Mouse (Mus musculus): Measurements from ENCODE around the gene Olfr794. TPM values are rescaled to one million over a fixed set of nuclear protein-coding genes. Genes with fewer than 3 reads are reported as not detected.

The Olfr794 gene
- not detected in 2 replicates for polyA plus RNA-seq (2015; fragmentation: Nextera tagmentation; extraction: Ambion mirVana)

- Histone ChIP-seq H3K27me3 (ENCODE audit: insufficient read depth, low read length) (no peaks in the 10 kb centered on the region), H3K36me3 (ENCODE audit: insufficient read depth, low read length) (no peaks in the 10 kb centered on the region), H3K4me3 (replicated peaks; ENCODE audit: low read depth, low read length) (no peak within 1 kb of the TSS), H3K4me1 (replicated peaks; ENCODE audit: insufficient read depth, low read length) (no peaks in the 10 kb centered on the region), H3K9me3 (replicated peaks; ENCODE audit: low read length) (no peaks in the 10 kb centered on the region), H3K4me2 (ENCODE audit: low read length) (no peak within 1 kb of the TSS), H3K27ac (no peak within 1 kb of the TSS), H3K9ac (ENCODE audit: low read depth, low read length) (no peak within 1 kb of the TSS)
- 67% methylated on average over 2 of the region's 2 CpGs for WGBS
- no peak for TF ChIP-seq CTCF (IDR thresholded peaks at IDR 0.05; ENCODE audit: low read depth)
- DNase-seq (ENCODE audit: low spot score) (no peak), ATAC-seq (replicated peaks; ENCODE audit: low FRiP score, low read depth) (no peak)
Observed at GRCm38 (mm10) chr10:129567355-129567754, at the start of gene Olfr794. Gene Olfr794 (plus strand): TSS chr10:129567655.

DNA sequence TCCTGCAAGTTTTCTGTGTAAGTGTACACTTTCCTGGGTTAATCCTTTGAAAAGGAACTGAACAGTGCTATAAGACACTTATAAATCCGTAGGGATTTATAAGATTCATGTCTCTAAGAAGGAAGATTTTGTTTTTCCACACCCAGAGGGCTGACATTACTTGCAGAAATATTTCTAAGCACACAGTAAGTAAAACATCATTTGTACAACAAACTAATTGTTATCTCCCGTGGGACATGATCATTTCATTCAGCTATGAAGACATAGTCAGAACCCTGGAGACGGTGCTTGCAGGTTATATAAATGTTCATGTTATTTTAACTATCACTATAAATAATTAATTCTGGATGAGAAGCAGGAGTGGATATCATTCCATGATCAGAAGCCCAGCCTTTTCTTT, 46.0 kb upstream of the Olfr794 start, which contains the start of gene Olfr791:
Gene Olfr791 (plus strand): TSS at position 301 of the 400 bp plus-strand sequence.
- Histone ChIP-seq H3K36me3 (ENCODE audit: insufficient read depth, low read length) (no peaks in the 10 kb centered on the region), H3K9me3 (replicated peaks; ENCODE audit: low read length) (no peaks in the 10 kb centered on the region), H3K9ac (ENCODE audit: low read depth, low read length) (no peak within 1 kb of the TSS), H3K27ac (no peak within 1 kb of the TSS), H3K4me2 (ENCODE audit: low read length) (no peak within 1 kb of the TSS), H3K27me3 (ENCODE audit: insufficient read depth, low read length) (no peaks in the 10 kb centered on the region), H3K4me3 (replicated peaks; ENCODE audit: low read depth, low read length) (no peak within 1 kb of the TSS), H3K4me1 (replicated peaks; ENCODE audit: insufficient read depth, low read length) (no peaks in the 10 kb centered on the region)
- no peak for TF ChIP-seq CTCF (IDR thresholded peaks at IDR 0.05; ENCODE audit: low read depth)
- WGBS, result 66% methylated on average over 3 of the region's 3 CpGs
- ATAC-seq (replicated peaks; ENCODE audit: low FRiP score, low read depth), result no peak
- no peak for DNase-seq (ENCODE audit: low spot score)

GRCm38 (mm10) chr10:129538862-129539261, 28.6 kb upstream of the Olfr794 start, which contains the start of gene Olfr792:
Gene Olfr792 (plus strand): TSS chr10:129539162.
- no peak within 1 kb of the TSS for H3K4me3 ChIP-seq (replicated peaks; ENCODE audit: low read depth, low read length)
- H3K27me3 ChIP-seq (ENCODE audit: insufficient read depth, low read length), result no peaks in the 10 kb centered on the region
- ATAC-seq (replicated peaks; ENCODE audit: low FRiP score, low read depth) (no peak), DNase-seq (ENCODE audit: low spot score) (no peak)
- H3K27ac ChIP-seq, result no peak within 1 kb of the TSS
- 82% methylated on average over 1 of the region's 1 CpGs for WGBS
- H3K36me3 ChIP-seq (ENCODE audit: insufficient read depth, low read length), result no peaks in the 10 kb centered on the region
- no peaks in the 10 kb centered on the region for H3K9me3 ChIP-seq (replicated peaks; ENCODE audit: low read length)
- no peak within 1 kb of the TSS for H3K4me2 ChIP-seq (ENCODE audit: low read length)
- no peaks in the 10 kb centered on the region for H3K4me1 ChIP-seq (replicated peaks; ENCODE audit: insufficient read depth, low read length)
- TF ChIP-seq CTCF (IDR thresholded peaks at IDR 0.05; ENCODE audit: low read depth), result no peak
- no peak within 1 kb of the TSS for H3K9ac ChIP-seq (ENCODE audit: low read depth, low read length)

DNA sequence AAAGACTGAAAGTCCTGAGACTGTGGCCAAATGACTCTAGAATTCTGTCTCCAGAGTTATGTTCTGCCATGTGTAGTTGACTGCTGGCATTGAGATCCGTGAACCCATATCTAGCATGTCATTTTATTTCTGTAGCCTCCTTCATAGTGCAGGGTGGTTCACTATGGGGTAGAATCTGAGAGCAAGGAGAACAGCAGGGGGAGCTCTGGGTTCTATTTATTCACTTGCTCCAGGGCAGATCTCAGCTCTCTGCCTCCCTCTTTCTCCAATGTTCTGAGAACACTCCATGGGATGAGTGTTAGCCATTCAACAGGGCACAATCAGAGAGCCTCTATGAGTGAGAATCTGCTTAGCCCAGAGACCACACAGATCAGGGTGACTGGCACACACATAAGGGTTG, 18.1 kb upstream of the Olfr794 start:
- H3K4me2 ChIP-seq (ENCODE audit: low read length), result no peak overlapping the region
- DNase-seq (ENCODE audit: low spot score) (peak; percentile 14), ATAC-seq (replicated peaks; ENCODE audit: low FRiP score, low read depth) (no peak)
- H3K9me3 ChIP-seq (replicated peaks; ENCODE audit: low read length), result no peaks in the 10 kb centered on the region
- no peak overlapping the region for H3K9ac ChIP-seq (ENCODE audit: low read depth, low read length)
- no peaks in the 10 kb centered on the region for H3K36me3 ChIP-seq (ENCODE audit: insufficient read depth, low read length)
- no peaks in the 10 kb centered on the region for H3K4me1 ChIP-seq (replicated peaks; ENCODE audit: insufficient read depth, low read length)
- no peaks in the 10 kb centered on the region for H3K27me3 ChIP-seq (ENCODE audit: insufficient read depth, low read length)
- no peak overlapping the region for H3K4me3 ChIP-seq (replicated peaks; ENCODE audit: low read depth, low read length)
- WGBS, result 70% methylated on average over 1 of the region's 1 CpGs
- H3K27ac ChIP-seq, result no peak overlapping the region
- peak; percentile 37; the same call in 1 of the 2 replicates for TF ChIP-seq CTCF (IDR thresholded peaks at IDR 0.05; ENCODE audit: low read depth)

DNA sequence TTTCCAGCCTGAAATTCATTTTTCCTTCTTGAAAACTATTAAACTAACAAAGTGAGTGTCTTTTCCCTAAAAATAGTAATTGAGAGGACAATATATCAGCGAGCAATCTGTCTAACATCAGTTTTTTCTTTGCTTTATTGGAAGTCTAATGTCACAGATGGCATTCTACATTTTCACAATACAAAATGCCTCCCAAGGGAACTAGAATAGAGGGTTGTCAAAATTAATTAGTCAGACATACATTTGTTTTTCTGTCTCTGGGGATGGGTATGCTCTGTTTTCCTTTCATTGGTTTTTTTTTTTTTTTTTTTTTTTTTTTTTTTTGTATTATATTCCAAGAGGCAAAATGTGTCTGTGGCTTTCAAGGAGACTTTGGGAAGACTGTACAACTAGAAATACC, 9.6 kb downstream of the Olfr794 start:
- no peak for TF ChIP-seq CTCF (IDR thresholded peaks at IDR 0.05; ENCODE audit: low read depth)
- Histone ChIP-seq H3K27ac (no peak overlapping the region), H3K4me3 (replicated peaks; ENCODE audit: low read depth, low read length) (no peak overlapping the region), H3K27me3 (ENCODE audit: insufficient read depth, low read length) (no peaks in the 10 kb centered on the region), H3K36me3 (ENCODE audit: insufficient read depth, low read length) (no peaks in the 10 kb centered on the region), H3K4me1 (replicated peaks; ENCODE audit: insufficient read depth, low read length) (no peaks in the 10 kb centered on the region), H3K9ac (ENCODE audit: low read depth, low read length) (no peak overlapping the region), H3K4me2 (ENCODE audit: low read length) (no peak overlapping the region), H3K9me3 (replicated peaks; ENCODE audit: low read length) (no peaks in the 10 kb centered on the region)
- WGBS, result 66% methylated on average over 1 of the region's 1 CpGs
- ATAC-seq (replicated peaks; ENCODE audit: low FRiP score, low read depth) (no peak), DNase-seq (ENCODE audit: low spot score) (no peak)

DNA sequence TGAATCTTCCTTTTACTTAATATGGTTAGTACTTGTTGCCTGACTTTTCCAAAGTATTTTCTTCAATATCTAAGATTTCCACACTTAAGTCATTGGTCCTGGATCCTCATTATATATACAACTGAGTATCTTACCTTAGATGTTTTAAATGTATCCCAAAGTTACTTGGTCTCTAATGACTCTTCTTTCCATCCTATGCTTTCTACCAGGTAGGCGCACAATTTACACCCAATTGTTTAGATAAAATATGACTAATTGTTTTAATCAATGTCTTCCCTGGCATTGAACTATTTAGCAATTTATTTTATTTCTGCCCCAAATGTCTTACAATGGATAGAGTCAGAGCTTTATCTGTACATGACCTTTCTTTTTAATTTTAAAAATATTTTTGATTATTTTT, 45.0 kb downstream of the Olfr794 start, which contains the start of gene Olfr796:
Gene Olfr796 (minus strand): TSS at position 101 of the 400 bp plus-strand sequence.
- H3K9me3 ChIP-seq (replicated peaks; ENCODE audit: low read length), result no peaks in the 10 kb centered on the region
- H3K9ac ChIP-seq (ENCODE audit: low read depth, low read length), result no peak within 1 kb of the TSS
- TF ChIP-seq CTCF (IDR thresholded peaks at IDR 0.05; ENCODE audit: low read depth), result no peak
- H3K4me1 ChIP-seq (replicated peaks; ENCODE audit: insufficient read depth, low read length), result no peaks in the 10 kb centered on the region
- no peak within 1 kb of the TSS for H3K27ac ChIP-seq
- H3K4me3 ChIP-seq (replicated peaks; ENCODE audit: low read depth, low read length), result no peak within 1 kb of the TSS
- 95% methylated on average over 1 of the region's 1 CpGs for WGBS
- no peaks in the 10 kb centered on the region for H3K27me3 ChIP-seq (ENCODE audit: insufficient read depth, low read length)
- ATAC-seq (replicated peaks; ENCODE audit: low FRiP score, low read depth) (no peak), DNase-seq (ENCODE audit: low spot score) (no peak)
- no peak within 1 kb of the TSS for H3K4me2 ChIP-seq (ENCODE audit: low read length)
- no peaks in the 10 kb centered on the region for H3K36me3 ChIP-seq (ENCODE audit: insufficient read depth, low read length)

DNA sequence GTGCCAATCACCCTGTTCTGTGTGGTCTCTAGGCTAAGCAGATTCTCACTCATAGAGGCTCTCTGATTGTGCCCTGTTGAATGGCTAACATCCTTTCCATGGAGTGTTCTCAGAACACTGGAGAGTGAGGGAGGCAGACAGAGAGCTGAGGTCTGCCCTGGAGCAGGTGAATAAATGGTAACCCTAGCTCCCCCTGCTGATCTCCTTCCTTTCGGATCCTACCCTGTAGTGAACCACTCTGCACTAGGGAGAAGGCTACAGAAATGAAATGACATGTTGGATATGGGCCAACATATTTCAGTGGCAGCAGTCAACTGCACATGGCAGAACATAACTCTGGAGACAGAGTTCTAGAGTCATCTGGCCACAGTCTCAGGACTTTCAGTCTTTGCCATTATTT, 54.3 kb downstream of the Olfr794 start:
- 26% methylated on average over 1 of the region's 1 CpGs for WGBS
- DNase-seq (ENCODE audit: low spot score) (no peak), ATAC-seq (replicated peaks; ENCODE audit: low FRiP score, low read depth) (no peak)
- no peak overlapping the region for H3K27ac ChIP-seq
- no peak overlapping the region for H3K9ac ChIP-seq (ENCODE audit: low read depth, low read length)
- no peak for TF ChIP-seq CTCF (IDR thresholded peaks at IDR 0.05; ENCODE audit: low read depth)
- no peak overlapping the region for H3K4me2 ChIP-seq (ENCODE audit: low read length)
- no peaks in the 10 kb centered on the region for H3K36me3 ChIP-seq (ENCODE audit: insufficient read depth, low read length)
- H3K4me1 ChIP-seq (replicated peaks; ENCODE audit: insufficient read depth, low read length), result no peaks in the 10 kb centered on the region
- no peaks in the 10 kb centered on the region for H3K27me3 ChIP-seq (ENCODE audit: insufficient read depth, low read length)
- H3K9me3 ChIP-seq (replicated peaks; ENCODE audit: low read length), result no peaks in the 10 kb centered on the region
- H3K4me3 ChIP-seq (replicated peaks; ENCODE audit: low read depth, low read length), result no peak overlapping the region

Small RNAs within 50 kb of the gene (microRNA-seq; reads per million reads assigned to microRNA genes)
- gene Gm23252, result not detected

Other genes with a start within 250 kb of the Olfr794 start
- not detected in 2 replicates for gene Olfr780, start 249.5 kb upstream of the Olfr794 start, polyA plus RNA-seq (2015; fragmentation: Nextera tagmentation; extraction: Ambion mirVana)
- not detected in 2 replicates for gene Olfr781, start 238.8 kb upstream of the Olfr794 start, polyA plus RNA-seq (2015; fragmentation: Nextera tagmentation; extraction: Ambion mirVana)
- not detected in 2 replicates for gene Olfr782, start 218.8 kb upstream of the Olfr794 start, polyA plus RNA-seq (2015; fragmentation: Nextera tagmentation; extraction: Ambion mirVana)
- not detected in 2 replicates for gene Olfr784, start 183.6 kb upstream of the Olfr794 start, polyA plus RNA-seq (2015; fragmentation: Nextera tagmentation; extraction: Ambion mirVana)
- gene Olfr785, start 162.2 kb upstream of the Olfr794 start, polyA plus RNA-seq (2015; fragmentation: Nextera tagmentation; extraction: Ambion mirVana), result not detected in 2 replicates
- gene Olfr786, start 140.3 kb upstream of the Olfr794 start, polyA plus RNA-seq (2015; fragmentation: Nextera tagmentation; extraction: Ambion mirVana), result not detected in 2 replicates
- not detected in 2 replicates for gene Olfr787, start 105.8 kb upstream of the Olfr794 start, polyA plus RNA-seq (2015; fragmentation: Nextera tagmentation; extraction: Ambion mirVana)
- gene Olfr788, start 96.7 kb upstream of the Olfr794 start, polyA plus RNA-seq (2015; fragmentation: Nextera tagmentation; extraction: Ambion mirVana), result not detected in 2 replicates
- gene Olfr789, start 82.9 kb upstream of the Olfr794 start, polyA plus RNA-seq (2015; fragmentation: Nextera tagmentation; extraction: Ambion mirVana), result not detected in 2 replicates
- gene Olfr790, start 69.2 kb upstream of the Olfr794 start, polyA plus RNA-seq (2015; fragmentation: Nextera tagmentation; extraction: Ambion mirVana), result not detected in 2 replicates
- not detected in 2 replicates for gene Olfr791, start 45.9 kb upstream of the Olfr794 start, polyA plus RNA-seq (2015; fragmentation: Nextera tagmentation; extraction: Ambion mirVana)
- not detected in 2 replicates for gene Olfr792, start 28.5 kb upstream of the Olfr794 start, polyA plus RNA-seq (2015; fragmentation: Nextera tagmentation; extraction: Ambion mirVana)
- not detected in 2 replicates for gene Olfr796, start 44.9 kb downstream of the Olfr794 start, polyA plus RNA-seq (2015; fragmentation: Nextera tagmentation; extraction: Ambion mirVana)
- gene Olfr798, start 60.3 kb downstream of the Olfr794 start, polyA plus RNA-seq (2015; fragmentation: Nextera tagmentation; extraction: Ambion mirVana), result not detected in 2 replicates
- gene Olfr799, start 69.8 kb downstream of the Olfr794 start, polyA plus RNA-seq (2015; fragmentation: Nextera tagmentation; extraction: Ambion mirVana), result not detected in 2 replicates
- not detected in 2 replicates for gene Olfr800, start 90.0 kb downstream of the Olfr794 start, polyA plus RNA-seq (2015; fragmentation: Nextera tagmentation; extraction: Ambion mirVana)
- not detected in 2 replicates for gene Olfr801, start 106.2 kb downstream of the Olfr794 start, polyA plus RNA-seq (2015; fragmentation: Nextera tagmentation; extraction: Ambion mirVana)
- not detected in 2 replicates for gene Olfr802, start 120.5 kb downstream of the Olfr794 start, polyA plus RNA-seq (2015; fragmentation: Nextera tagmentation; extraction: Ambion mirVana)
- not detected in 2 replicates for gene Olfr803, start 126.6 kb downstream of the Olfr794 start, polyA plus RNA-seq (2015; fragmentation: Nextera tagmentation; extraction: Ambion mirVana)
- gene Olfr804, start 135.6 kb downstream of the Olfr794 start, polyA plus RNA-seq (2015; fragmentation: Nextera tagmentation; extraction: Ambion mirVana), result not detected in 2 replicates
- not detected in 2 replicates for gene Olfr805, start 161.7 kb downstream of the Olfr794 start, polyA plus RNA-seq (2015; fragmentation: Nextera tagmentation; extraction: Ambion mirVana)
- gene Olfr806, start 174.3 kb downstream of the Olfr794 start, polyA plus RNA-seq (2015; fragmentation: Nextera tagmentation; extraction: Ambion mirVana), result not detected in 2 replicates
- gene Olfr807, start 190.1 kb downstream of the Olfr794 start, polyA plus RNA-seq (2015; fragmentation: Nextera tagmentation; extraction: Ambion mirVana), result not detected in 2 replicates
- not detected in 2 replicates for gene Olfr808, start 197.8 kb downstream of the Olfr794 start, polyA plus RNA-seq (2015; fragmentation: Nextera tagmentation; extraction: Ambion mirVana)
- gene Olfr809, start 207.0 kb downstream of the Olfr794 start, polyA plus RNA-seq (2015; fragmentation: Nextera tagmentation; extraction: Ambion mirVana), result not detected in 2 replicates
- not detected in 2 replicates for gene Olfr810, start 227.3 kb downstream of the Olfr794 start, polyA plus RNA-seq (2015; fragmentation: Nextera tagmentation; extraction: Ambion mirVana)
- not detected in 2 replicates for gene Olfr811, start 236.7 kb downstream of the Olfr794 start, polyA plus RNA-seq (2015; fragmentation: Nextera tagmentation; extraction: Ambion mirVana)